Comparison of ENCODE assay signal across 16 mouse cellular contexts in the genomic region with DNA sequence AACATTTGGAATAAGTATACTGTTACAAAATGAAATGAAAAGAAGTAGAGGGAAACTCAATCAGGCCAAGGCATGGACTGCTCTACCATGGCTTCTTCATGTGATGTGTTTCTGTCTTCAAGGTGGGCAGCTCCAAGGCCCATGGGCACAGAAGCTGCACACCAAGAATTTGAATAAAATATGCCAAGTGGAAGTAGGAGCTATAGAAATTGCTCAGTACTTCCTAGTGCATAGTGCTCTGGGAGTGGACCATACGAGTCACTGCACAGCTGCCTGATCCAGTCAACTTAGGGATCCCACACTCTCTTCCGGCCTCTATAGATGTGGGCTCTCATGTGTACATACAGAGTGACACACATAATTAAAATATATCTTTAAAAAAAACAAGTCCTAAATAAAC.
"Had no signal": no experiment of that assay in that cellular context is flagged by ENCODE, and none has a peak within 500 bp of the region (broad histone marks: within the 10 kb centered on the region; RNA-seq: fewer than 3 reads in every experiment).

No protein-coding gene starts in this region.

- H3K36me3 ChIP-seq: neural tube, embryonic 13.5 days; neural tube, embryonic 15.5 days; stomach, embryonic 15.5 days had no signal

- DNase-seq: retina, postnatal 1 day; right cerebral cortex, adult 18-20 months; right cerebral cortex, postnatal 14 days; right cerebral cortex, postnatal 25 days; right cerebral cortex, postnatal 4 days; spleen, adult 18-20 months; thymus, adult 18-20 months; thymus, adult 2 months; thymus, postnatal 14 days; thymus, postnatal 25 days; thymus, postnatal 36 days; thymus, postnatal 4 days had no signal

- H3K4me2 ChIP-seq: neural tube, embryonic 13.5 days; neural tube, embryonic 15.5 days; stomach, embryonic 15.5 days had no signal

- H3K27me3 ChIP-seq: neural tube, embryonic 15.5 days; stomach, embryonic 15.5 days had no signal

- H3K9ac ChIP-seq: neural tube, embryonic 13.5 days; neural tube, embryonic 15.5 days; stomach, embryonic 15.5 days had no signal

- H3K4me1 ChIP-seq: neural tube, embryonic 15.5 days; stomach, embryonic 15.5 days had no signal

- H3K4me3 ChIP-seq: neural tube, embryonic 13.5 days; neural tube, embryonic 15.5 days; stomach, embryonic 15.5 days had no signal

- H3K27ac ChIP-seq: neural tube, embryonic 13.5 days; neural tube, embryonic 15.5 days; stomach, embryonic 15.5 days; stomach, postnatal 0 days had no signal

- H3K9me3 ChIP-seq: neural tube, embryonic 13.5 days; neural tube, embryonic 15.5 days; stomach, embryonic 15.5 days had no signal
